Mouse (Mus musculus): ENCODE measurements at regions not wholly inside any gene's neighbourhood (a gene's known extent, or its start where the extent isn't known, plus 50 kb on each side); places are given as distances from the start of the nearest gene placed in this dataset.
"Not testable (repeated sequence)": the region's sequence is repeated elsewhere in the genome, so short reads cannot be mapped to it uniquely, and the experiment has no call there.

GRCm38 (mm10) chr3:34740110-34740509, 89.9 kb downstream of the Sox2 start:
- Histone ChIP-seq H3K4me3 (ENCODE audit: low read depth, low read length) (no peak overlapping the region), H3K9ac (replicated peaks; ENCODE audit: low read length) (no peak overlapping the region), H3K9me3 (replicated peaks; ENCODE audit: control insufficient read depth, low read length) (no peaks in the 10 kb centered on the region), H3K4me1 (ENCODE audit: control insufficient read depth, insufficient read depth, low read length) (no peaks in the 10 kb centered on the region), H3K27me3 (ENCODE audit: control insufficient read depth, insufficient read depth, low read length) (no peaks in the 10 kb centered on the region), H3K4me2 (ENCODE audit: low read depth, low read length) (no peak overlapping the region), H3K36me3 (replicated peaks; ENCODE audit: control insufficient read depth, insufficient read depth, low read depth, low read length) (no peaks in the 10 kb centered on the region), H3K27ac (replicated peaks; ENCODE audit: low read depth, low read length) (no peak overlapping the region)
- DNase-seq (ENCODE audit: low spot score) (no peak), ATAC-seq (replicated peaks; ENCODE audit: insufficient number of reproducible peaks, low FRiP score, low TSS enrichment, low read depth) (0 out of 2 replicates have a peak, but pooled peaks have one; percentile 56)
- 92% methylated on average over 9 of the region's 9 CpGs for WGBS

DNA sequence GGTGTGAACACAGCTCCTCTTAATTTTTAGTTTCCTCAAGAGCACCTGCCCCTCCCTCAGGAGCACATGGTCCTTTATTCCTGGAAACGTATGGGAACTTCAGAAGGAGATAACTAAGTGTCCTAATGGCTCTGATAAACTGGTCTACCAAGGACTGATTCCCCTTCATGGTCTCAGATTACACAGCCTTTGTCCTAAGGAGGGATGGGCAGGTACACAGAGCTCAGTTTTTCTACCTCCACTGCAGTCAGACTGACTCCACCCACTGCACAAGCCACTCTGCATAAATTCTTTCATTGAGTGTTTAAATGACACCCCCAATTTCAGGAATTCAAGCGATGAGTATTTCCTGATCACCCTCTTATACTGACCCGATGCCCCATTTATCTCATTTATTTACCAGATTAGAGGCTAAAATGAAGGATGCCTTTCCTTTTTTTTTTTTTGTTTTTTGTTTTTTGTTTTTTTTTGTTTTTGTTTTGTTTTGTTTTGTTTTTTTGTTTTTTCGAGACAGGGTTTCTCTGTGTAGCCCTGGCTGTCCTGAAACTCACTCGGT, 95.1 kb downstream of the Sox2 start:
- H3K9ac ChIP-seq (replicated peaks; ENCODE audit: low read length) = no peak overlapping the region
- 77% methylated on average over 5 of the region's 5 CpGs for WGBS
- ATAC-seq (replicated peaks; ENCODE audit: insufficient number of reproducible peaks, low FRiP score, low TSS enrichment, low read depth) = no peak
- H3K4me2 ChIP-seq (ENCODE audit: low read depth, low read length) = no peak overlapping the region
- no peak overlapping the region for H3K4me3 ChIP-seq (ENCODE audit: low read depth, low read length)
- no peaks in the 10 kb centered on the region for H3K36me3 ChIP-seq (replicated peaks; ENCODE audit: control insufficient read depth, insufficient read depth, low read depth, low read length)
- H3K27me3 ChIP-seq (ENCODE audit: control insufficient read depth, insufficient read depth, low read length) = no peaks in the 10 kb centered on the region
- no peak overlapping the region for H3K27ac ChIP-seq (replicated peaks; ENCODE audit: low read depth, low read length)
- H3K9me3 ChIP-seq (replicated peaks; ENCODE audit: control insufficient read depth, low read length) = no peaks in the 10 kb centered on the region
- DNase-seq (ENCODE audit: low spot score) = no peak
- no peaks in the 10 kb centered on the region for H3K4me1 ChIP-seq (ENCODE audit: control insufficient read depth, insufficient read depth, low read length)

- H3K27ac ChIP-seq (replicated peaks; ENCODE audit: low read depth, low read length) = no peak overlapping the region
- ATAC-seq (replicated peaks; ENCODE audit: insufficient number of reproducible peaks, low FRiP score, low TSS enrichment, low read depth) (no peak), DNase-seq (ENCODE audit: low spot score) (no peak)
- no peak overlapping the region for H3K4me3 ChIP-seq (ENCODE audit: low read depth, low read length)
- no peaks in the 10 kb centered on the region for H3K36me3 ChIP-seq (replicated peaks; ENCODE audit: control insufficient read depth, insufficient read depth, low read depth, low read length)
- WGBS = 62% methylated on average over 10 of the region's 10 CpGs
- H3K4me1 ChIP-seq (ENCODE audit: control insufficient read depth, insufficient read depth, low read length) = no peaks in the 10 kb centered on the region
- no peak overlapping the region for H3K4me2 ChIP-seq (ENCODE audit: low read depth, low read length)
- H3K9me3 ChIP-seq (replicated peaks; ENCODE audit: control insufficient read depth, low read length) = no peaks in the 10 kb centered on the region
- no peaks in the 10 kb centered on the region for H3K27me3 ChIP-seq (ENCODE audit: control insufficient read depth, insufficient read depth, low read length)
- H3K9ac ChIP-seq (replicated peaks; ENCODE audit: low read length) = no peak overlapping the region
Observed at GRCm38 (mm10) chr3:34747499-34748093, 97.4 kb downstream of the Sox2 start.

- DNase-seq (ENCODE audit: low spot score) (no peak), ATAC-seq (replicated peaks; ENCODE audit: insufficient number of reproducible peaks, low FRiP score, low TSS enrichment, low read depth) (no peak)
- H3K4me2 ChIP-seq (ENCODE audit: low read depth, low read length) = no peak overlapping the region
- H3K9me3 ChIP-seq (replicated peaks; ENCODE audit: control insufficient read depth, low read length) = no peaks in the 10 kb centered on the region
- H3K27me3 ChIP-seq (ENCODE audit: control insufficient read depth, insufficient read depth, low read length) = no peaks in the 10 kb centered on the region
- H3K36me3 ChIP-seq (replicated peaks; ENCODE audit: control insufficient read depth, insufficient read depth, low read depth, low read length) = no peaks in the 10 kb centered on the region
- no peak overlapping the region for H3K27ac ChIP-seq (replicated peaks; ENCODE audit: low read depth, low read length)
- H3K4me1 ChIP-seq (ENCODE audit: control insufficient read depth, insufficient read depth, low read length) = no peaks in the 10 kb centered on the region
- WGBS = 76% methylated on average over 7 of the region's 7 CpGs
- no peak overlapping the region for H3K9ac ChIP-seq (replicated peaks; ENCODE audit: low read length)
- no peak overlapping the region for H3K4me3 ChIP-seq (ENCODE audit: low read depth, low read length)
Observed at GRCm38 (mm10) chr3:34749989-34750388, 99.8 kb downstream of the Sox2 start.

DNA sequence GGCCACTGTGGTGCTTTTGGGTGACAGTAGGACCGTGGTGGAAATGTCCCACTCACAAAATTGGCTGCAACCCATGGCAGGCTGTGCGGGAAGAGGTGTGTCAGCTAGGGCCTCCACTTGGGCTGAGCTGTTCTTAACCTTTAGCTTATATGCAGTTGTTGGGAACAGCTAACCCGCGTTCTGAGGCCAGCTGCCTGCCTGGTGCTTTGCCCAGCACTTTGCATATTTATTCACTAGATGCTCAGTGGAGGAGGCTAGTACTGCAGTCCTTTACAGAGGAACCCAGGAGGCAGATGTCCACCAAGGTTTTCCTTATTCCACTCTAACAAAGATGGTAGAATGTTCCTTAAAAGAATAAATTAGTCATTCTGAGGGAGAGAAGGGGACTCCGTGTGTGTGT, 101.3 kb downstream of the Sox2 start:
- no peak overlapping the region for H3K4me2 ChIP-seq (ENCODE audit: low read depth, low read length)
- DNase-seq (ENCODE audit: low spot score) (no peak), ATAC-seq (replicated peaks; ENCODE audit: insufficient number of reproducible peaks, low FRiP score, low TSS enrichment, low read depth) (no peak)
- H3K9ac ChIP-seq (replicated peaks; ENCODE audit: low read length) = no peak overlapping the region
- no peaks in the 10 kb centered on the region for H3K36me3 ChIP-seq (replicated peaks; ENCODE audit: control insufficient read depth, insufficient read depth, low read depth, low read length)
- WGBS = 73% methylated on average over 5 of the region's 5 CpGs
- H3K9me3 ChIP-seq (replicated peaks; ENCODE audit: control insufficient read depth, low read length) = no peaks in the 10 kb centered on the region
- no peaks in the 10 kb centered on the region; the same call in 1 of the 2 replicates for H3K4me1 ChIP-seq (ENCODE audit: control insufficient read depth, insufficient read depth, low read length)
- H3K27me3 ChIP-seq (ENCODE audit: control insufficient read depth, insufficient read depth, low read length) = no peaks in the 10 kb centered on the region
- no peak overlapping the region for H3K27ac ChIP-seq (replicated peaks; ENCODE audit: low read depth, low read length)
- no peak overlapping the region for H3K4me3 ChIP-seq (ENCODE audit: low read depth, low read length)

DNA sequence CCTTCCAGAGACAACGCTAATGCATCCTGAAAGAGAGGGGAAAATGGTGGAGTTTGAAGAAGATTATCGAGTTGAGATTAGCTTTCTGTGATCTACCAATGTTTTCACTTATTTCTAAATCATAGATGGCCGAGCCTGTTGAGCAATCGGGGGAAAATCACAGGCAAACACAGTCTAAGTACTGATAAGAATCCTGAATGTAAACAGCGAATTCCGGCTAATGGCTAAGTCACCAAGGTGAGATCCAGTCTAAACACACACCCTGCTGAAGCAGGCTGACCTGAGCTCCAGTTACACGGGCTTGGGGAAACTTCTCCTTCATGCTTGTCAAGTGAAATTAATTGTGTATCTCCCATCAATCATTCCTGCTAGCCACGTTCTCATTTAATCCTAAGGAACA, 103.4 kb downstream of the Sox2 start:
- Histone ChIP-seq H3K4me1 (ENCODE audit: control insufficient read depth, insufficient read depth, low read length) (no peaks in the 10 kb centered on the region; the same call in 1 of the 2 replicates), H3K9me3 (replicated peaks; ENCODE audit: control insufficient read depth, low read length) (no peaks in the 10 kb centered on the region), H3K4me2 (ENCODE audit: low read depth, low read length) (no peak overlapping the region), H3K36me3 (replicated peaks; ENCODE audit: control insufficient read depth, insufficient read depth, low read depth, low read length) (no peaks in the 10 kb centered on the region), H3K27ac (replicated peaks; ENCODE audit: low read depth, low read length) (no peak overlapping the region), H3K27me3 (ENCODE audit: control insufficient read depth, insufficient read depth, low read length) (no peaks in the 10 kb centered on the region), H3K4me3 (ENCODE audit: low read depth, low read length) (no peak overlapping the region), H3K9ac (replicated peaks; ENCODE audit: low read length) (no peak overlapping the region)
- no peak for ATAC-seq (replicated peaks; ENCODE audit: insufficient number of reproducible peaks, low FRiP score, low TSS enrichment, low read depth)
- DNase-seq (ENCODE audit: low spot score) = peak; percentile 17
- 52% methylated on average over 8 of the region's 8 CpGs for WGBS

DNA sequence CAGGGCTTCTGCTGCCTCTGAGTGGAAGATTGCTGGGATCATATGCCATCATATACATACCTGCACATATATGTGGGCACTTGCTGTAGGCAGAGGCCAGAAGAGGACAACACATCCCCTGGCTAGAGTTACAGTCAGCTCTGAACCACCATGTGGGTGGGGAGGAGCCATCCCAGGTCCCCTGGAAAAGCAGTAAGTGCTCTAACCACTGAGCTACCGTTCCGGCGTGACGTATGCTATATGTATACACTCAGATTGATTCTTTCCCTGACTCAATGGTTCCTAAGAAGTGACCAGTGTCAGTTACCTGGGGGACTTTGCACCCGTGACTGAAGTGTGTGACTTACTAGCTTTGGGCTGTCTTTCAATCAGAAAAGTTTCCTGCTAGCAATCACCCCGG, 104.6 kb downstream of the Sox2 start:
- Histone ChIP-seq H3K4me2 (ENCODE audit: low read depth, low read length) (no peak overlapping the region), H3K4me1 (ENCODE audit: control insufficient read depth, insufficient read depth, low read length) (no peaks in the 10 kb centered on the region; the same call in 1 of the 2 replicates), H3K9ac (replicated peaks; ENCODE audit: low read length) (no peak overlapping the region), H3K27me3 (ENCODE audit: control insufficient read depth, insufficient read depth, low read length) (no peaks in the 10 kb centered on the region), H3K36me3 (replicated peaks; ENCODE audit: control insufficient read depth, insufficient read depth, low read depth, low read length) (no peaks in the 10 kb centered on the region), H3K27ac (replicated peaks; ENCODE audit: low read depth, low read length) (no peak overlapping the region), H3K9me3 (replicated peaks; ENCODE audit: control insufficient read depth, low read length) (no peaks in the 10 kb centered on the region), H3K4me3 (ENCODE audit: low read depth, low read length) (no peak overlapping the region)
- WGBS = 88% methylated on average over 6 of the region's 6 CpGs
- no peak for DNase-seq (ENCODE audit: low spot score)
- ATAC-seq (replicated peaks; ENCODE audit: insufficient number of reproducible peaks, low FRiP score, low TSS enrichment, low read depth) = no peak

DNA sequence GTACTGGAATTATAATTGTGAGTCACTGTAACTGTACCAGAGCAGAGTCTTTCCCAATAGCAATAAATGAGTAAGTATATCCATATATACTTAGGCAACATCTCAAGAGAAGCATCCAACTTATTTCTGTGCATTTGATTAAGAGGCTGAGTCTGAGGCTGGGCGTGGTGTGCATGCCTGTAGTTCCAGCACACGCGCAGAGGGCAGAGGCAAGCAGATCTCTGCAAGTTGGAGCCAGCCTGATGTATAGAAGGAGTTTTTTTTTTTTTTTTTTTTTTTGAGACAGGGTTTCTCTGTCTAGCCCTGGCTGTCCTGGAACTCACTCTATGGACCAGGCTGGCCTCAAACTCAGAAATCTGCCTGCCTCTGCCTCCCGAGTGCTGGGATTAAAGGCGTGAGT, 105.1 kb downstream of the Sox2 start:
- WGBS = 94% methylated on average over 5 of the region's 5 CpGs
- not testable (repeated sequence) for DNase-seq (ENCODE audit: low spot score); H3K9ac ChIP-seq (replicated peaks; ENCODE audit: low read length)

More for the DNA sequence above, 105.1 kb downstream of the Sox2 start:
- not testable (repeated sequence) for H3K4me2 ChIP-seq (ENCODE audit: low read depth, low read length); ATAC-seq (replicated peaks; ENCODE audit: insufficient number of reproducible peaks, low FRiP score, low TSS enrichment, low read depth); H3K4me1 ChIP-seq (ENCODE audit: control insufficient read depth, insufficient read depth, low read length); H3K9me3 ChIP-seq (replicated peaks; ENCODE audit: control insufficient read depth, low read length); H3K27me3 ChIP-seq (ENCODE audit: control insufficient read depth, insufficient read depth, low read length); H3K4me3 ChIP-seq (ENCODE audit: low read depth, low read length); H3K36me3 ChIP-seq (replicated peaks; ENCODE audit: control insufficient read depth, insufficient read depth, low read depth, low read length); H3K27ac ChIP-seq (replicated peaks; ENCODE audit: low read depth, low read length)
